Mouse (Mus musculus): ENCODE data around the gene Ncapg.

GRCm38 (mm10) chr5:45669234-45669597 lies 503 bp upstream of the Ncapg start:
- TF ChIP-seq POLR2A (IDR thresholded peaks at IDR 0.05; ENCODE audit: control insufficient read depth, extremely low read depth, insufficient read depth, low read length, poor library complexity) (no peak), CTCF (IDR thresholded peaks at IDR 0.05; ENCODE audit: borderline replicate concordance, control insufficient read depth, extremely low read depth, insufficient read depth, low read length, poor library complexity) (no peak)

Data from thymus, adult 2 months (tissue).